Mouse (Mus musculus): Measurements from ENCODE around the gene Slc22a18. TPM values are rescaled to one million over a fixed set of nuclear protein-coding genes. Genes with fewer than 3 reads are reported as not detected.

Slc22a18 gene
- polyA plus RNA-seq (2012): 0.65 and 0.99 TPM in 2 replicates

GRCm38 (mm10) chr7:143473347-143474101 lies at the start of gene Slc22a18:
Gene Slc22a18, plus strand, starts transcription at chr7:143473736.
- TF ChIP-seq GATA1 (IDR thresholded peaks at IDR 0.05; ENCODE audit: low read length): no peak

DNA sequence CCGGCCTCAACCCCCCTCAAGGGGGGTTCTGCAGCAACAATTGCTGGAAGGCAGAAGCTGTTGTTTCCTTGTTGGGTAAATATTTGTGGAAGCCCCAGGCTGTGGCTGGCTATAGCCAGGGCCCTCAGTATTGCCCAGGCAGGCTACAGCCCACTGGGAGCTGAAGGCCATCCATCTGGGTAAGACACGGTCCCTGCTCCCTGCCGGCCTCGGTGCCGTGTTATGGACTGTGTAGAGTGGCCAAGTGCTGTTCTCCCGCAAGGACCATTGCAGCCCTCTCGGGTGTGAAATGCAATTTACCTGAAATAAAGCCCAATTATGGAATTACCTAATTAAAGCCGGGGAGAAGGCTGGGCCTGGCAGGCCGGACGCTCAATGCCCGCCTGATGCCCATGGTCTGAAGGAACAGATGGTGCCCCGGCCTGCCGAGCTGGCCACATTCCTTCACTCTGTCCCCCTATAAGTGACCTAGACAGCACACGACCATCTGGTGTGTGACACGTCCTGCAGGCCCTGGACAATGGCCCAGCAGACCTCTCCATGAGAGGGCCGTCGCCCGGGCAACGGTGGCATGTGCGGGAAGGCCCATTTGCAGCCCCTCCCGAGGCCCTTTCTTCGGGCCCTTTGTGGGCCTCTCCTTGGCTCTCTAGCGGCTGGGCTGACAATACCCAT lies 45.3 kb upstream of the Slc22a18 start:
- no peak for TF ChIP-seq GATA1 (IDR thresholded peaks at IDR 0.05; ENCODE audit: low read length)

DNA sequence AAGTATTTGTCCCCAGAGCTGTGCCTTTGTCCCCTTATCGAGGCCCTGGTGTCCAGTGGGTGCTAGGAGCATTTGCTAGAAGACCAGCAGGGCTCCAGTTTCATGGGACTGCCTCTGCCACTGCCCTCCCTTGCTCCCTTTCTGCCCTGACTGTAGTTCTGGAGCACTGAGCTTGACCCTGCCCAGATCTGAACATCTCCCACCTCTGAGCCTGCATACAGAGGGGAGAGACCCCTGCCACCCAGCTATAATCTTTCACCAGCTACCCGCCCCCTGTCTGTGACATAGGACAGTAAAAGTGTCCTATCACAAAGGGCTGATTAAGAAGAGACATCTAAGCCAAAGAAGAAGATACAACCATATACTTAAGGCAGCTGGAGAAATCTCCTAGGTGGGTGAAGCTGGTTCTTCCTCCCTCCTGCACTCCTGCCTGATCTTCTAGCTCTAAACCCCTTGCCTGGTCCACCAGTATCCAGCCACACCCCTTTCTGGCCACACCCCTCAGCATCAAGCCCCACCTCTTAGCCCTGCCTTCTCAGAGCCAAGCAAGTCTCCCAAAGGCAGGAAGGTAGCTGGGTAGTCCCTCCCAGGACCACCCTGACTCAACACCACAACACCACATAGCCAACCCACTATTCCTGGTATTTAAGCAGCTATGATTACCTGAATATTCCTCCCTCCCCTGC lies 44.6 kb upstream of the Slc22a18 start:
- no peak for TF ChIP-seq GATA1 (IDR thresholded peaks at IDR 0.05; ENCODE audit: low read length)

- TF ChIP-seq GATA1 (IDR thresholded peaks at IDR 0.05; ENCODE audit: low read length): no peak
Measured at GRCm38 (mm10) chr7:143432631-143433030, 40.9 kb upstream of the Slc22a18 start.

GRCm38 (mm10) chr7:143433331-143433730 lies 40.2 kb upstream of the Slc22a18 start:
- TF ChIP-seq GATA1 (IDR thresholded peaks at IDR 0.05; ENCODE audit: low read length): no peak

DNA sequence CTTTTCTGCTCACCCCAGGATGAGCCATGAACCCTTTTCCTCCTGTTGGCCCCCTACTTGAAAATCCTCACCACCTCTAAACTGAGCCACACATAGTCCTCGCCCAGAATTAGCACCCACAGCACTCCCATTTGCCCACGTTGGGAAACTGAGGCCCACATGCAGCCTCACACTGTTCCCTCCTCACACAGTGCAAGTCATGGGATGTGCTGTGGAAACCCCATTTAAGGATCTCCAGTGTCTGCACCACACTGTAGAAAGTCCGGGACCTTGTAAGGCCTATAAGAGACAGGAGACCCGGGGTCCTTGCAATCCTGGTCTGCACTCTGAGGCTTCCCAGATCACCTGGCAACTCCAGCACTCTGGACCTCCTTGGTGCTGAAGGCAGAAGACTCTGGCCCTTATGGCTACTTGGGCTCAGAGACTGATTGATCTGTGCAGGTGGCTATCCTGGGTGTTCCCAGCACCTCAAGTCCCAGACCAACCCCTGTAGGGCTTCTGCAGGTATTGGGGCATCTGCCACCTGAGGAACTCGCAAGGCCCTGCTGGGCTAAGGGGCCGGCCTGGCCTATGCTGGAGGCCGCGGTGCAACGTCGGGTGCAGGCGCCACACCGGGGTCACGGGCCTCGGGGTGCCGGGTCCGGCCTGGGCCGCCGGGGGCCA lies 36.2 kb upstream of the Slc22a18 start:
- TF ChIP-seq GATA1 (IDR thresholded peaks at IDR 0.05; ENCODE audit: low read length): no peak

DNA sequence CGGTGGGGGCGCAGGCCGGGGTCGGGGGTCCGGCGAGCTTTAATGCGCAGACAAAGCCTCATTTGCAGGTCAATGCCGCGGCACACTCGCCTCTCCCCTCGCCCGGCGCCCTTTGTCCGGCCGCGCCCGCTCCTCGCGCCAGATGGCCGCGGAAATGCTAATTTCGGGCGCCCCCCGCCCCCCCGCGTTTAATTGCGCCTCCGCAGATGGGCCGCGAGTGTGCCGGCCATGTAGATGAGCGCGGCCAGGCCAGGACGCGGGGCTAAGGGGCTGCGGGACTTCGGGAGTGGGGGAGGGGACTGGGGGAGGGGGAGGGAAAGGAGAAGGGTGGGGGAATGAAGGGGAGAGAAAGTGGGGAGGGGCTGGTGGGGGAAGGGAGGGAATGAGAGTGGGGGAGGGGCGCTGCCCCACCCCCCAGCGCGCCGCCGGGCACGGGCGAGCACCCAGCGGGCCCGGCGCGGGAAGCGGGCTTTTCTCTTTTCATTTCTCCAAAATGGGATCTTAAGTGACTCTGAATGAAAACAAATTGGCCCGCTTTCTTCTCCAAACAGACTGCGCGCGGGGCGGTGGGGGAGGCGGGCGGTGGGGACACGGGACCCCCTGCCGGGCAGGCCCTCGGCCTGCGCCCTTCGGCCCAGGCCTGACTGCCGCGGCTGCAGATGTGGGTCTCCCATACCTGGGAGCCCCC lies 35.5 kb upstream of the Slc22a18 start:
- TF ChIP-seq GATA1 (IDR thresholded peaks at IDR 0.05; ENCODE audit: low read length): no peak

GRCm38 (mm10) chr7:143438965-143439364 lies 34.6 kb upstream of the Slc22a18 start:
- no peak for TF ChIP-seq GATA1 (IDR thresholded peaks at IDR 0.05; ENCODE audit: low read length)

- no peak for TF ChIP-seq GATA1 (IDR thresholded peaks at IDR 0.05; ENCODE audit: low read length)
Measured at GRCm38 (mm10) chr7:143444580-143444954, 29.0 kb upstream of the Slc22a18 start.

- no peak for TF ChIP-seq GATA1 (IDR thresholded peaks at IDR 0.05; ENCODE audit: low read length)
Measured at GRCm38 (mm10) chr7:143444955-143445648, 28.4 kb upstream of the Slc22a18 start.

GRCm38 (mm10) chr7:143445651-143446460 lies 27.7 kb upstream of the Slc22a18 start:
- no peak for TF ChIP-seq GATA1 (IDR thresholded peaks at IDR 0.05; ENCODE audit: low read length)

GRCm38 (mm10) chr7:143447130-143447529 lies 26.4 kb upstream of the Slc22a18 start:
- no peak for TF ChIP-seq GATA1 (IDR thresholded peaks at IDR 0.05; ENCODE audit: low read length)

- TF ChIP-seq GATA1 (IDR thresholded peaks at IDR 0.05; ENCODE audit: low read length): no peak
Measured at GRCm38 (mm10) chr7:143458963-143459331, 14.6 kb upstream of the Slc22a18 start.
